Mouse (Mus musculus) olfactory bulb, adult 2 months (tissue): Measurements from ENCODE around the gene Pdia2.

ENCODE experiments used
- CTCF ChIP-seq: fragments of 200-500 bp; IDR thresholded peaks from 2 replicates; pipeline ENCODE4 v1.5.1; 2012; ENCODE audit warnings: low read depth, mild to moderate bottlenecking, low read length, moderate library complexity; ENCODE audit not compliant: insufficient read depth
- POLR2A ChIP-seq: fragments of 200-500 bp; IDR thresholded peaks from 2 replicates; pipeline ENCODE4 v1.6.1; 2012; ENCODE audit warnings: mild to moderate bottlenecking, low read depth, low read length, moderate library complexity; ENCODE audit not compliant: insufficient read depth

GRCm38 (mm10) chr17:26237667-26238066 is 38.8 kb upstream of the Pdia2 start:
- no peak for TF ChIP-seq CTCF
- TF ChIP-seq POLR2A = no peak
